Mouse (Mus musculus): ENCODE results near the gene Rab12.
A peak's percentile ranks its signal among the peaks of the same experiment; 100 is the strongest.

DNA sequence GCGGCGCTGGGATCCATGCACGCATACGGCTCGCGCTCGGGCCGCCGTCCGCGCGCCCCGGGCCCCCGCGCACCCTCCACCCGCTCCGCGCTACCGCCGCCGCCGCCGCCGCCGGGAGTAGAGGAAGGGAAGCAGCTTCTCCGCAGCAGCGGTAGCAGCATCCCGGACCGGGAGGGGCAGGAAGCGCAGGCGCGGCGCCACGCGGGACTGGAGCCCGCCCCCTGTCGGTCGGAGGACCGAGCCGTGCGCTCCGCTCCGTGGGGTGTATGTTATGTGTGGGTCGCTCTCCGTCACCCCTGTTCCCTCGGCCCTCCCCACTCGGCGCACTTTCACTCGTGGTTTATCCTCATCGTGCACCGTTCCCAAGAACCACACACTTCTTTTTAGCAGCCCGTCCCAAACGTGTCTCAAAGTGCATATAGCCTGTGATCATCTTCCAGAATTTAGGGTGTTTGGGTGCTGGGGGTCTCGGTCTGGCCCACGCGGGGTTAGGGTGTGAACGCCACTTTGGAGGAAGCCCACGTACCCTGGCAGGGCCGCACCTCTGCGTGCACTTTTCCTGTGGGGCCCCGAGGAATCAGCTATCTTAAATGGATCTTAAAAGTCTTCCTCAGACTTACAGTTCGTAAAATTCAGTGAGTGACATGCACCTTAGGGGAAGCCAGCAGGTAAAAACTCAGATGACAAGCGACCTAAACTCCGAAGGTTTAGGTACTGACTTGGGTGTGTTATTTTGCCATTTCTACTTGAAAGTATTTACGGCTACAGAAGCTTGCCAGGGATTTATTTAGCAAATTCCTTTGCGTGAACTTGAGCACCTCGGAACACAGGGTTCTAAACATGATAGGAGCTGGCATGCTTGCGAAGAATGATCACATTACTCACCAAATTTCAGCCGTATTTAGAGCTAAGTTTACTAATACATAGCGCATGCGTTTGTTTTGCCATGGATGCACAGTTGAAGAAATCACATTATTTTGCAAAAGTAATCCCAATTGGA, at the start of gene Rab12:
- TF ChIP-seq POLR2A (IDR thresholded peaks at IDR 0.05; ENCODE audit: borderline replicate concordance, low read depth, low read length) (no peak), CTCF (IDR thresholded peaks at IDR 0.05; ENCODE audit: low read depth, low read length) (peak; percentile 47)
